Mouse (Mus musculus): ENCODE measurements around the gene Mss51. TPM values are rescaled to one million over a fixed set of nuclear protein-coding genes. Genes with fewer than 3 reads are reported as not detected.
A peak's percentile ranks its signal among the peaks of the same experiment; 100 is the strongest.

Mss51 gene
- polyA plus RNA-seq, 1 experiment from 2014 or later: 0.88 TPM

DNA sequence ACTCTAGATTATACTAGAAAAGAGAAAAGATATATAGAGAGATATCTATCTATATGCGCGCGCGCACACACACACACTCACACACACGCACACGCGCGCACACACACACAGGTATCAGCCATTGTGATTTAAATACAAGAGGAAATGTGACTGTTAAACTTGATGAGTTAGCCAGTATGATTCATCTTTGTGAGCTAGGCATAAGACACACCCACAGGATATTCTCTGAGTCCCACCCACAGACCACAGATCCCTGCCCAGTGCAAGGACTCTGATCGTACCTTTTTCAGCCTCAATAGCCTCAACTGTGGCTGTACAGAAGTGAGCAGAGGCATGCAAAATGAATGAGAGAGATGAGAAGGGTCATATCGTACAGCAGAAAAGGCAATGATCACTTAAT lies 6.3 kb upstream of the Mss51 start:
- Histone ChIP-seq H3K27ac (replicated peaks in 1 of 2; ENCODE audit: control insufficient read depth in 1 of 2, insufficient read depth in 1 of 2, low read depth in 2 of 2, low read length in 2 of 2) (no peak overlapping the region), H3K4me2 (ENCODE audit: low read length) (no peak overlapping the region), H3K36me3 (ENCODE audit: control insufficient read depth, insufficient read depth, low read length) (peaks cover 49% of the 10 kb centered on the region), H3K9me3 (ENCODE audit: control insufficient read depth, low read length) (no peaks in the 10 kb centered on the region), H3K4me3 (ENCODE audit: control insufficient read depth in 1 of 2, insufficient read depth in 1 of 2, low read depth in 1 of 2, low read length in 2 of 2) (no peak overlapping the region), H3K4me1 (ENCODE audit: control insufficient read depth in 2 of 2, insufficient read depth in 2 of 2, low read length in 2 of 2) (no peaks in the 10 kb centered on the region), H3K9ac (ENCODE audit: low read length) (no peak overlapping the region), H3K27me3 (ENCODE audit: control insufficient read depth, insufficient read depth, low read length) (no peaks in the 10 kb centered on the region)
- 96% methylated on average over 10 of the region's 10 CpGs for WGBS
- no peak for ATAC-seq (ENCODE audit: insufficient number of reproducible peaks, insufficient read depth, low FRiP score, low read depth)

- Histone ChIP-seq H3K9me3 (ENCODE audit: control insufficient read depth, low read length) (no peaks in the 10 kb centered on the region), H3K27ac (replicated peaks in 1 of 2; ENCODE audit: control insufficient read depth in 1 of 2, insufficient read depth in 1 of 2, low read depth in 2 of 2, low read length in 2 of 2) (no peak overlapping the region), H3K36me3 (ENCODE audit: control insufficient read depth, insufficient read depth, low read length) (peaks cover 62% of the 10 kb centered on the region), H3K4me1 (ENCODE audit: control insufficient read depth in 2 of 2, insufficient read depth in 2 of 2, low read length in 2 of 2) (no peaks in the 10 kb centered on the region), H3K4me2 (ENCODE audit: low read length) (no peak overlapping the region), H3K27me3 (ENCODE audit: control insufficient read depth, insufficient read depth, low read length) (no peaks in the 10 kb centered on the region), H3K9ac (ENCODE audit: low read length) (no peak overlapping the region), H3K4me3 (ENCODE audit: control insufficient read depth in 1 of 2, insufficient read depth in 1 of 2, low read depth in 1 of 2, low read length in 2 of 2) (no peak overlapping the region)
- WGBS: 87% methylated on average over 3 of the region's 3 CpGs
- ATAC-seq (ENCODE audit: insufficient number of reproducible peaks, insufficient read depth, low FRiP score, low read depth): no peak
Observed at GRCm38 (mm10) chr14:20499982-20500381, 3.3 kb upstream of the Mss51 start.

GRCm38 (mm10) chr14:20486031-20486430 lies 10.7 kb downstream of the Mss51 start:
- Histone ChIP-seq H3K4me1 (ENCODE audit: control insufficient read depth in 2 of 2, insufficient read depth in 2 of 2, low read length in 2 of 2) (no peaks in the 10 kb centered on the region), H3K9ac (ENCODE audit: low read length) (no peak overlapping the region), H3K36me3 (ENCODE audit: control insufficient read depth, insufficient read depth, low read length) (peaks cover 45% of the 10 kb centered on the region), H3K9me3 (ENCODE audit: control insufficient read depth, low read length) (no peaks in the 10 kb centered on the region), H3K27ac (replicated peaks in 1 of 2; ENCODE audit: control insufficient read depth in 1 of 2, insufficient read depth in 1 of 2, low read depth in 2 of 2, low read length in 2 of 2) (no peak overlapping the region), H3K27me3 (ENCODE audit: control insufficient read depth, insufficient read depth, low read length) (no peaks in the 10 kb centered on the region), H3K4me3 (ENCODE audit: control insufficient read depth in 1 of 2, insufficient read depth in 1 of 2, low read depth in 1 of 2, low read length in 2 of 2) (no peak overlapping the region), H3K4me2 (ENCODE audit: low read length) (no peak overlapping the region)
- ATAC-seq (ENCODE audit: insufficient number of reproducible peaks, insufficient read depth, low FRiP score, low read depth): no peak
- WGBS: 93% methylated on average over 5 of the region's 5 CpGs

DNA sequence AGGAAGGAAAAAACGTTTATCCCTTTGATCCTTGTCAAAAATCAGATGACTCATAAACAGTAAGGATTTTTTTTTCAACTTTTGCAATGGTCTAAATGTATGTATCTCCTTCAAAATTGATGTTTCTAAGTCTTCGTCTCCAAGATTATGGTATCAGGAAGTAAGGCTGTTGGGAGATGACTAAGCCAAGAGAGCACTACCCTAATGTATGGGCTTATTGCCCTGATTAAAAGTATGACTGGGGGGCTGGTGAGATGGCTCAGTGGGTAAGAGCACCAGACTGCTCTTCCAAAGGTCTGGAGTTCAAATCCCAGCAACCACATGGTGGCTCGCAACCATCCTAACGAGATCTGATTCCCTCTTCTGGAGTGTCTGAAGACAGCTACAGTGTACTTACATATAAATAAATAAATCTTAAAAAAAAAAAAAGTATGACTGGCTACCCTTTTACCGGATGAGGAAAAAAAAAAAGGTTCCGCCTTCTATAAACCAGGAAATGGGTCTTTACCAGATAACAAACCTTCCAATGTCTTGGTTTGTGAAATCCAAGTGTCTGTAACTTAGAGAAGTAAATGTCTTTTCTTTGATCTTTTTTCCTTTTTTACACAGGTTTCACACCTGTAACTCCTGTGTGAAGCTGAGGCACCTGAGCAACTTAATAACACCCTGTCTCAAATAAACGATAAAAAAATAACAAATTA lies 14.5 kb downstream of the Mss51 start:
- Histone ChIP-seq H3K27ac (replicated peaks in 1 of 2; ENCODE audit: control insufficient read depth in 1 of 2, insufficient read depth in 1 of 2, low read depth in 2 of 2, low read length in 2 of 2) (no peak overlapping the region), H3K4me1 (ENCODE audit: control insufficient read depth in 2 of 2, insufficient read depth in 2 of 2, low read length in 2 of 2) (peaks cover 2 to 11% of the 10 kb centered on the region in 2 experiments; a peak in 3 of 4 replicates), H3K27me3 (ENCODE audit: control insufficient read depth, insufficient read depth, low read length) (no peaks in the 10 kb centered on the region), H3K9ac (ENCODE audit: low read length) (no peak overlapping the region), H3K4me2 (ENCODE audit: low read length) (no peak overlapping the region), H3K4me3 (ENCODE audit: control insufficient read depth in 1 of 2, insufficient read depth in 1 of 2, low read depth in 1 of 2, low read length in 2 of 2) (no peak overlapping the region), H3K9me3 (ENCODE audit: control insufficient read depth, low read length) (no peaks in the 10 kb centered on the region), H3K36me3 (ENCODE audit: control insufficient read depth, insufficient read depth, low read length) (peaks cover 34% of the 10 kb centered on the region)
- WGBS: 88% methylated on average over 7 of the region's 7 CpGs
- ATAC-seq (ENCODE audit: insufficient number of reproducible peaks, insufficient read depth, low FRiP score, low read depth): no peak

DNA sequence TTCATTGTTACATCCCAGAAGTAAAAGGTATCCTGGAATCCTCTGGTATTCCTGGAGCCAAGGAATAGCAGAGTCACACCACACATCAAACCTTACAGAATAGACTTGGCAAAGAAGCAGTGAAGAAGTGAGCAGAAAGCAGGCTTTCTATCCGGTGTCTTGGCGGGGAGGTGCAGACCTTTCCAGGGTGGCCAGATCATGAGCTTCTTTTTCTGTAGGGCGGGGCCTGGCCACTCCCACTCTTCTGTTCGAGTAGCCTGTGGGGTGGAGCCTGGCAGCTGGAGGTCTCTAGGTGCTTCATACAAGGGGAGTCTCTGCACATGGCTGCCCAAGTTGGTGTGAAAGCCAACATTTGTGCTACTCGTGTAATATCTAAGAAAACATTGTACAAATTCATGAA lies 15.5 kb downstream of the Mss51 start:
- 43% methylated on average over 5 of the region's 5 CpGs for WGBS
- no peak for ATAC-seq (ENCODE audit: insufficient number of reproducible peaks, insufficient read depth, low FRiP score, low read depth)
- no peak overlapping the region for H3K4me3 ChIP-seq (ENCODE audit: control insufficient read depth in 1 of 2, insufficient read depth in 1 of 2, low read depth in 1 of 2, low read length in 2 of 2)

DNA sequence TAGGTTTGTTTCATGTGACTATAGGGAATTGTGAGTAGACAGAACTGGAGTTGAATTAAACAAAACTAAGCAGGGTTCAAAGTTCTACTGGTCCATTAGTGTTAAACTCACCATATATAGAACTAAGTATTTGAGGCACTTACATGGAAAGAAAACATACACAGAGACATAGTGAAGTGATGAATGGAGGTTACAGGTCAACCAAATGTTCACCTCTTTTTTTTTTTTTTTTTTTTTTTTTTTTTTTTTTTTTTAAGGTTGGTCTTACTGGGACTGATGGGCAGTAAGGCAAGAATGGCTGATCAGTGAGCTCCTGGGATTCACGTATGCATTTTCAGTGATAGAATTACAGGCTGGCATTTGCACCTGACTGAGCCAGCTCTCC lies 16.5 kb downstream of the Mss51 start:
- no peaks in the 10 kb centered on the region for H3K27me3 ChIP-seq (ENCODE audit: control insufficient read depth, insufficient read depth, low read length)
- peaks cover 25% of the 10 kb centered on the region for H3K36me3 ChIP-seq (ENCODE audit: control insufficient read depth, insufficient read depth, low read length)

More for the DNA sequence above, 15.5 kb downstream of the Mss51 start:
- H3K4me1 ChIP-seq (ENCODE audit: control insufficient read depth in 2 of 2, insufficient read depth in 2 of 2, low read length in 2 of 2): peaks cover 2 to 15% of the 10 kb centered on the region in 2 experiments; a peak in 3 of 4 replicates
- H3K4me2 ChIP-seq (ENCODE audit: low read length): no peak overlapping the region
- H3K27ac ChIP-seq (replicated peaks in 1 of 2; ENCODE audit: control insufficient read depth in 1 of 2, insufficient read depth in 1 of 2, low read depth in 2 of 2, low read length in 2 of 2): no peak overlapping the region
- peaks cover 25% of the 10 kb centered on the region for H3K36me3 ChIP-seq (ENCODE audit: control insufficient read depth, insufficient read depth, low read length)
- no peak overlapping the region for H3K9ac ChIP-seq (ENCODE audit: low read length)
- H3K9me3 ChIP-seq (ENCODE audit: control insufficient read depth, low read length): no peaks in the 10 kb centered on the region
- H3K27me3 ChIP-seq (ENCODE audit: control insufficient read depth, insufficient read depth, low read length): no peaks in the 10 kb centered on the region

GRCm38 (mm10) chr14:20479291-20480194 lies 17.2 kb downstream of the Mss51 start, which contains the start of gene Anxa7:
Gene Anxa7, minus strand, starts transcription at chr14:20480133.
- H3K9me3 ChIP-seq (ENCODE audit: control insufficient read depth, low read length): no peaks in the 10 kb centered on the region
- H3K4me2 ChIP-seq (ENCODE audit: low read length): peak within 1 kb of the TSS; percentile 89
- peak within 1 kb of the TSS; percentile 88 for H3K9ac ChIP-seq (ENCODE audit: low read length)
- peak within 1 kb of the TSS; percentile 74 to 100 for H3K4me3 ChIP-seq (ENCODE audit: control insufficient read depth in 1 of 2, insufficient read depth in 1 of 2, low read depth in 1 of 2, low read length in 2 of 2)
- peak; percentile 71 for ATAC-seq (ENCODE audit: insufficient number of reproducible peaks, insufficient read depth, low FRiP score, low read depth)
- no peaks in the 10 kb centered on the region for H3K27me3 ChIP-seq (ENCODE audit: control insufficient read depth, insufficient read depth, low read length)
- H3K36me3 ChIP-seq (ENCODE audit: control insufficient read depth, insufficient read depth, low read length): peaks cover 19% of the 10 kb centered on the region
- H3K27ac ChIP-seq (replicated peaks in 1 of 2; ENCODE audit: control insufficient read depth in 1 of 2, insufficient read depth in 1 of 2, low read depth in 2 of 2, low read length in 2 of 2): peak within 1 kb of the TSS; percentile 66 to 78
- H3K4me1 ChIP-seq (ENCODE audit: control insufficient read depth in 2 of 2, insufficient read depth in 2 of 2, low read length in 2 of 2): peaks cover 2 to 15% of the 10 kb centered on the region in 2 experiments; a peak in 3 of 4 replicates
- WGBS: under 1% methylated on average over 48 of the region's 48 CpGs

More for the DNA sequence above, 16.5 kb downstream of the Mss51 start:
- Histone ChIP-seq H3K4me3 (ENCODE audit: control insufficient read depth in 1 of 2, insufficient read depth in 1 of 2, low read depth in 1 of 2, low read length in 2 of 2) (peak overlapping the region; percentile 74 to 100), H3K27ac (replicated peaks in 1 of 2; ENCODE audit: control insufficient read depth in 1 of 2, insufficient read depth in 1 of 2, low read depth in 2 of 2, low read length in 2 of 2) (peak overlapping the region in 1 of 2 experiments; percentile 66; a peak in 1 of 4 replicates), H3K4me2 (ENCODE audit: low read length) (peak overlapping the region; percentile 89), H3K9ac (ENCODE audit: low read length) (peak overlapping the region; percentile 88), H3K4me1 (ENCODE audit: control insufficient read depth in 2 of 2, insufficient read depth in 2 of 2, low read length in 2 of 2) (peaks cover 2 to 15% of the 10 kb centered on the region in 2 experiments; a peak in 3 of 4 replicates), H3K9me3 (ENCODE audit: control insufficient read depth, low read length) (no peaks in the 10 kb centered on the region)
- WGBS: 65% methylated on average over 1 of the region's 1 CpGs
- no peak for ATAC-seq (ENCODE audit: insufficient number of reproducible peaks, insufficient read depth, low FRiP score, low read depth)

Measured in heart, embryonic 14.5 days (tissue).